Mouse (Mus musculus): Measurements from ENCODE around the gene Fancl. TPM values are rescaled to one million over a fixed set of nuclear protein-coding genes. Genes with fewer than 3 reads are reported as not detected.

The Fancl gene
- polyA plus RNA-seq, 1 experiment from 2014 or later = 15.8 TPM

DNA sequence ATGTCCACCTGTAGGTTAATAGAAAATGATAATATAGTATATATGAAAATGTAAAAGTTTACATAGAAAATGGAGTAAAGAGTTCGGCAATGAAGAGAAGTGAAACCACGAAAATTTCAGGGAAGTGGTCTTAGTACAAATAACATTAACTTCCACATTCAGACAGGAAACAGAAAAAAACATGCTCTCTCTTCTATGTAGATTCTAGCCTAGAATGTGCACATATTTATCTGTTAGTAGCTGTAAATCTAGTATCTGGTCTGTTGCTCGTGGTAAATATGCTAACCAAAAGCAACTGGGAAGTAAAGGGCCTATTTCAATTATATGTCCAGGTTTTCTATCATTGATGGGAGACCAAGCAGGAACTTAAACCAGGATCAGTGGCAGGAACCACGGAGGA, 66.8 kb downstream of the Fancl start:
- no peak for DNase-seq (ENCODE audit: low spot score)
- no peaks in the 10 kb centered on the region for H3K9me3 ChIP-seq (replicated peaks; ENCODE audit: control insufficient read depth, low read length)
- WGBS = 94% methylated on average over 4 of the region's 4 CpGs

DNA sequence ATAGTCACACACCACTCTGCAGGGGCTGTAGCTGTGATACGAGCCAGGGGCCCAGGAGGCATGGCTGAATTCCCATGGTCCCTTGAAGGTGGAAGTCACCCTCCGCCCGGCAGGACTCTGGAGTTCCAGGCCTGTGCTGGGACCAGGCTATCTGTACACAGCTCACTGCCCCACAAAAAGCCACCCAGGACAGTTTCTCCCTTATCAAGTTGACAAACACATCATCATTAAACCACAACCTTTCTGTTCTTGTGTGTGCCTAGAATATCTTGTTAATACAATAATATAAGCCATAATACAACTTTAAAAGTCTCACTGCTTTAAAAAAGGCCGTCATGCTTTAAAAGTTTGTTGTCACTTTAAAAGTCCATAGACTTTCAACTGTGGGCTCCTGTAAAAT, 68.1 kb downstream of the Fancl start:
- no peak overlapping the region for H3K9ac ChIP-seq (ENCODE audit: low read length)
- H3K4me2 ChIP-seq (ENCODE audit: low read length) = no peak overlapping the region
- no peak overlapping the region for H3K27ac ChIP-seq (ENCODE audit: low read depth, low read length)
- no peaks in the 10 kb centered on the region for H3K9me3 ChIP-seq (replicated peaks; ENCODE audit: control insufficient read depth, low read length)
- H3K27me3 ChIP-seq (replicated peaks; ENCODE audit: control insufficient read depth, insufficient read depth, low read length) = no peaks in the 10 kb centered on the region
- H3K36me3 ChIP-seq (ENCODE audit: control insufficient read depth, insufficient read depth, low read length) = no peaks in the 10 kb centered on the region
- DNase-seq (ENCODE audit: low spot score) = no peak
- no peaks in the 10 kb centered on the region for H3K4me1 ChIP-seq (ENCODE audit: control insufficient read depth, insufficient read depth, low read length)
- no peak for ATAC-seq
- 94% methylated on average over 4 of the region's 4 CpGs for WGBS
- no peak overlapping the region for H3K4me3 ChIP-seq (ENCODE audit: low read depth, low read length)

More for the DNA sequence above, 66.8 kb downstream of the Fancl start:
- Histone ChIP-seq H3K27ac (ENCODE audit: low read depth, low read length) (no peak overlapping the region), H3K4me1 (ENCODE audit: control insufficient read depth, insufficient read depth, low read length) (no peaks in the 10 kb centered on the region), H3K4me3 (ENCODE audit: low read depth, low read length) (no peak overlapping the region), H3K9ac (ENCODE audit: low read length) (no peak overlapping the region), H3K36me3 (ENCODE audit: control insufficient read depth, insufficient read depth, low read length) (no peaks in the 10 kb centered on the region), H3K27me3 (replicated peaks; ENCODE audit: control insufficient read depth, insufficient read depth, low read length) (no peaks in the 10 kb centered on the region), H3K4me2 (ENCODE audit: low read length) (no peak overlapping the region)
- ATAC-seq = no peak

DNA sequence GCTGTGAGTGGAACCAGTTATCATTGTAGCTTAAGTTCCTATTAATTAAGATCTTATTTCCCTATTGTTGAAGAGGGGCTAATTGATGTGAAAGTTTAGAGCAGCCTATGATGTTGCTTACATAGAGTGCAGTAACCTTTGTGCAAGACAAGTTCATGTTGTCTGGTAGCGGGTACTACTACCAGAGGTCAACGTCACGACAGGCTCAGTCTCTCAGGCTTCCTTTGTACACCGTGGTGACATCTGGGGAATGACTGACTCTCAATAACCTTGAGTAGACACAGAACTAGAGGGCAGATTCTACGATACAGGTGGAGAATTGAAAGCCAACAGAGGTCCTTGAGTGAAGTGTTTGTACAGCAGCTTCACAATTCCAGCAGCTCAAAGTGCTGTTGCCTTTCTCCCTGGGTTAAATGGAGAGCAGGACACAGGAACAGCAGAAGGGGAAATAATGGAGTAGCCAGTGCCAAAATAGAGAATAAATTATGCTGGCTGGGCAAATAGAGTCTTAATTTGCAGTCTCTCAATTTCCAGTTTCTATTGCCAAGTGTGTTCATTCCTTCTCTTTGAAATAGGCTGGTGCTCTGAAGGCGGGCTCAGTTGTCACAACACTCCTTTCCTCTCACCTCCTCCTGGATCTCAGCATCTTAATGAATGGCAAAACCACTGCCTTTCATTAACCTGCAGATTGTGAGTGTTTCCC, 91.3 kb downstream of the Fancl start:
- no peak overlapping the region for H3K4me3 ChIP-seq (ENCODE audit: low read depth, low read length)
- 0 out of 2 replicates have a peak, but pooled peaks cover 3% of the 10 kb centered on the region for H3K36me3 ChIP-seq (ENCODE audit: control insufficient read depth, insufficient read depth, low read length)
- H3K4me2 ChIP-seq (ENCODE audit: low read length) = no peak overlapping the region
- ATAC-seq (peak; percentile 72), DNase-seq (ENCODE audit: low spot score) (peak; percentile 56)
- H3K27ac ChIP-seq (ENCODE audit: low read depth, low read length) = no peak overlapping the region
- peaks cover 11% of the 10 kb centered on the region for H3K4me1 ChIP-seq (ENCODE audit: control insufficient read depth, insufficient read depth, low read length)
- no peaks in the 10 kb centered on the region for H3K27me3 ChIP-seq (replicated peaks; ENCODE audit: control insufficient read depth, insufficient read depth, low read length)
- WGBS = 39% methylated on average over 6 of the region's 6 CpGs
- H3K9ac ChIP-seq (ENCODE audit: low read length) = no peak overlapping the region
- no peaks in the 10 kb centered on the region for H3K9me3 ChIP-seq (replicated peaks; ENCODE audit: control insufficient read depth, low read length)

DNA sequence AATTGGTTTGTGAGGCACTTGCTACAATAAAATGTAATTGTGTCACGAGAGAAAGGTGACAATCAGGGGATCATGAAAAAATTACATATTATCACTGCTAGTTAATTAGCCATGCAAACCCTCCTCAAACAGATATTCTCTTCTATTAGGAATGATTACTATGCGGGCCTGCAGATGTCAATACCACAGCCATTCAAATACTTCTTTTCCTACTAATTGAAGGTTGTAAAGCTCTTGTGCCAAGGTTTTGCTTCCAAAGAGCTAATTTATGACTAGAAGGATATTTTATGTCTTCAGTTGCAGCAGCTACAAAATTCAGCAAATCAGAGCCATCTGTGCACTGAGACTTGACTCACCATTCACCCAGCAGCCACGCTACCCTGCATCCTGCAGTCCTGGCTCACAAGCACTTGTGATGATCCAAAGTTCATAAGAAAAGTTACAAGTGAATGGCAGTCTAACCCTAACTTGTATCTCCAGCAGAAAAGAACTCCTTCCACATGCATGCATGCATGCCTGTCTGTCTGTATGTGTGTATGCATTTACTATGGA, 95.8 kb downstream of the Fancl start:
- no peak overlapping the region for H3K27ac ChIP-seq (ENCODE audit: low read depth, low read length)
- no peaks in the 10 kb centered on the region for H3K36me3 ChIP-seq (ENCODE audit: control insufficient read depth, insufficient read depth, low read length)
- peaks cover 11% of the 10 kb centered on the region for H3K4me1 ChIP-seq (ENCODE audit: control insufficient read depth, insufficient read depth, low read length)
- no peak overlapping the region for H3K9ac ChIP-seq (ENCODE audit: low read length)
- ATAC-seq (peak; percentile 70), DNase-seq (ENCODE audit: low spot score) (peak; percentile 60)
- H3K9me3 ChIP-seq (replicated peaks; ENCODE audit: control insufficient read depth, low read length) = no peaks in the 10 kb centered on the region
- H3K4me2 ChIP-seq (ENCODE audit: low read length) = no peak overlapping the region
- no peak overlapping the region for H3K4me3 ChIP-seq (ENCODE audit: low read depth, low read length)
- 48% methylated on average over 3 of the region's 3 CpGs for WGBS
- no peaks in the 10 kb centered on the region for H3K27me3 ChIP-seq (replicated peaks; ENCODE audit: control insufficient read depth, insufficient read depth, low read length)

DNA sequence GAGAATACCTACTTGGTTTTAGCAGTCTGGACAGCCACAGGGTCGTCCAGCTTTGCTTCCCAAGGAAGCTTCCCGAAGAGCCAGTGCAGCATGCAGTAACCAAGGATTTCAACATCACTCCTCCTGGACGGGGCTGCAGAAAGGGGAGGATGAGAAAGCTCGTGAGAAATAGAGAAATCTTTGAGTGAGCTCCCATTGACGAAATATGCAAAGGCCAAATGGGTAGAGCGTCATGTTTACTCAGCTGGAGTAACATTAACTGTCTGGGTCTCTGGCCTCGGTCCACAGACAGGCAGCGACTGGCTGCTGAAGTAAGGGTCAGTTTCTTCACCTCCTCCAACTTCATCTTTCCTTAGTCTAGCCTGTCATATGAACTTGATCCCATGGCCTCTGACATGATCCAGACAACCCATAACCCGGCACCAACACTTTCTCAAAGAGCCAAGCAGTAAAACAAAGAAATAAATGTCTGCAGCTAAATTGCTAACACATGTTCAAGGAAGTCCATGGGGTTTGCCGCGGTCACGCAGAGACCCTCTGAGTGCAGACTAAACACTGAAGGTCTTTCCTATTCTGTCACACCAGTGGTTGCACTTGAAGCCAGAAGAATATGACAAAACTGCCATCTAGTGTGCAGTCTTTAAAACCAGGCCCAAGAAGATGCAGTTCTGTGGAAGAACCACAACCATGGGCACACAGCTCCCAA, 104.0 kb downstream of the Fancl start:
- H3K4me3 ChIP-seq (ENCODE audit: low read depth, low read length) = no peak overlapping the region
- H3K9me3 ChIP-seq (replicated peaks; ENCODE audit: control insufficient read depth, low read length) = no peaks in the 10 kb centered on the region
- 82% methylated on average over 12 of the region's 12 CpGs for WGBS
- H3K36me3 ChIP-seq (ENCODE audit: control insufficient read depth, insufficient read depth, low read length) = no peaks in the 10 kb centered on the region
- H3K4me1 ChIP-seq (ENCODE audit: control insufficient read depth, insufficient read depth, low read length) = no peaks in the 10 kb centered on the region
- no peak overlapping the region for H3K9ac ChIP-seq (ENCODE audit: low read length)
- DNase-seq (ENCODE audit: low spot score) (peak; percentile 73), ATAC-seq (peak; percentile 70)
- H3K4me2 ChIP-seq (ENCODE audit: low read length) = no peak overlapping the region
- no peak overlapping the region for H3K27ac ChIP-seq (ENCODE audit: low read depth, low read length)
- no peaks in the 10 kb centered on the region for H3K27me3 ChIP-seq (replicated peaks; ENCODE audit: control insufficient read depth, insufficient read depth, low read length)

DNA sequence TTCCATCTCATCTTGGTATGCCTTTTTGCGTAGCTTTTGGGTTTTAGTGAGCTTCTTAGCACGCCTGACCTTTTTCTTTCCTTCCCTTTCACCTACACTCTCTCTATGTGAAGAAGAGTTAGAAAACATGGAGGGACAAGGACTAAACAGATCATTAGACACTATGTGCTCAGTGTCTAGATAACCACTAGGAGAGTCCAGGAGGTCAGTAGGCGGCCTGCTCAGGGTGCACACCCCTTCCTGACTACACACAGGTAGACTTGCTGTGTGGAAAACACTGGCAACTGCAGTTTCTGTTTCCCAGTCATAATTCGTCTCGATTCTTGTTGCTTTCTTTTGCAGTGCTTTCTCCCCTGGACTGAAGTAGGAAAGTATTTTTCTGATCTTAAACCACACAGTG, 110.0 kb downstream of the Fancl start:
- Histone ChIP-seq H3K4me2 (ENCODE audit: low read length) (no peak overlapping the region), H3K27ac (ENCODE audit: low read depth, low read length) (no peak overlapping the region), H3K4me1 (ENCODE audit: control insufficient read depth, insufficient read depth, low read length) (no peaks in the 10 kb centered on the region), H3K36me3 (ENCODE audit: control insufficient read depth, insufficient read depth, low read length) (no peaks in the 10 kb centered on the region), H3K9ac (ENCODE audit: low read length) (no peak overlapping the region), H3K27me3 (replicated peaks; ENCODE audit: control insufficient read depth, insufficient read depth, low read length) (no peaks in the 10 kb centered on the region), H3K4me3 (ENCODE audit: low read depth, low read length) (no peak overlapping the region), H3K9me3 (replicated peaks; ENCODE audit: control insufficient read depth, low read length) (no peaks in the 10 kb centered on the region)
- DNase-seq (ENCODE audit: low spot score) = no peak
- no peak for ATAC-seq
- 92% methylated on average over 5 of the region's 5 CpGs for WGBS

DNA sequence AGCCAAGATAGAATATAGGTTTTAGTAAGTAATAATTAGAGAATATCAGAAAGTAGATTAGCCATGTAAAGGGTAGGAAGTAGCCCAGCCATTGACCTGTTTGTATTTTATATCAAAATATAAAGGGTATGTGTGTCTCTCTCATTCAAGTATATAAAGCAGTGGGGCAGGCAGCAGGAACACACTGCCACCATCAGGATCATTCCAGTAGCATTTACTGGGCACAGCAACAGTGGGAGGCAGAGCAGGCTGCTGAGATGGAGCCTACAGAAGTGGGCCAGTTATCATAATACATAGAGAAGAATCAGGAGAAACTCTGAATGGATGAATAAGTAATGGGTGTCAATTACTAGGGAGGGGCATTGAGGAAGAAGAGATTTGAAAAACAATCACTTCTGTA, 127.7 kb downstream of the Fancl start:
- Histone ChIP-seq H3K27me3 (replicated peaks; ENCODE audit: control insufficient read depth, insufficient read depth, low read length) (no peaks in the 10 kb centered on the region), H3K4me2 (ENCODE audit: low read length) (no peak overlapping the region), H3K36me3 (ENCODE audit: control insufficient read depth, insufficient read depth, low read length) (no peaks in the 10 kb centered on the region), H3K9ac (ENCODE audit: low read length) (no peak overlapping the region), H3K27ac (ENCODE audit: low read depth, low read length) (no peak overlapping the region), H3K4me3 (ENCODE audit: low read depth, low read length) (no peak overlapping the region), H3K4me1 (ENCODE audit: control insufficient read depth, insufficient read depth, low read length) (no peaks in the 10 kb centered on the region), H3K9me3 (replicated peaks; ENCODE audit: control insufficient read depth, low read length) (no peaks in the 10 kb centered on the region)
- DNase-seq (ENCODE audit: low spot score) = peak; percentile 28
- ATAC-seq = peak; percentile 68

DNA sequence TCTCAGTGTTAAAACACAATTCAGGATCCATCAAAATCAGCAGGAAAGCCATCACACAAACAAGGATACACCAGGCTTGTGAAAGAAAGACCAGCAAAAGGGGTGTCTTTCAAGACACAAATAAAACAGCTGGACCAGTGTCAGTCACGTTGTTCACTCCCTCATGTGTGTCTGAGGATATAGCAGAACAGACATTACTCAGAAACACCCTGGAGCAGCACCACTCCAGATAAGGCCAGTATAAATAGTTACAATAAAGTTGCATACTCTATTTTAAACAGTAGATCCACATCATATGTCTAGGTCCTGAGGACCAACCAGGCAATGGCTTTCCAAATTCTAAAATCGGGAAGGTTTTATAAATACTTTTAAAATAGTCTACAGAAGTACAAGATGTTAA, 130.2 kb downstream of the Fancl start:
- ATAC-seq (no peak), DNase-seq (ENCODE audit: low spot score) (no peak)
- Histone ChIP-seq H3K9me3 (replicated peaks; ENCODE audit: control insufficient read depth, low read length) (no peaks in the 10 kb centered on the region), H3K36me3 (ENCODE audit: control insufficient read depth, insufficient read depth, low read length) (no peaks in the 10 kb centered on the region), H3K4me1 (ENCODE audit: control insufficient read depth, insufficient read depth, low read length) (no peaks in the 10 kb centered on the region), H3K27me3 (replicated peaks; ENCODE audit: control insufficient read depth, insufficient read depth, low read length) (no peaks in the 10 kb centered on the region), H3K27ac (ENCODE audit: low read depth, low read length) (no peak overlapping the region), H3K9ac (ENCODE audit: low read length) (no peak overlapping the region), H3K4me2 (ENCODE audit: low read length) (no peak overlapping the region), H3K4me3 (ENCODE audit: low read depth, low read length) (no peak overlapping the region)
- 76% methylated on average over 2 of the region's 2 CpGs for WGBS

DNA sequence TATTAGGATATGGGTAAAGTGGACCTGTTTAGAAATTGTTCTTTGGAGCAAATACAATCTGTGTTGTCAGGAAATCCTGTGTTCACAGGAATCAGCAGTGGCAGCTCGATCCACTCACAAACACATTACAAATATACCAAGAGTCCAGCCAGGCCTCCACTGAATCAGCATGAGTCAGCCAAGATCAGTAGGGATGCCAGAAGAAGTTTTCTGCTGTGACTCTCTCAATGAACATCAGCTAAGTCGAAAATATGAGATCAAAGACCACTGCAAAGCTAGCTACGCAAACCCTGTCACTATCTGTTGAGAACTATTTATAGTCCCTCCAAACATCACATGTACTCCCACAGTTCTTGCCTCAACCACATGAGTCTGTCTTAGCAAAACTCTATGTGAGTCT, 133.1 kb downstream of the Fancl start:
- Histone ChIP-seq H3K4me2 (ENCODE audit: low read length) (no peak overlapping the region), H3K9me3 (replicated peaks; ENCODE audit: control insufficient read depth, low read length) (no peaks in the 10 kb centered on the region), H3K27ac (ENCODE audit: low read depth, low read length) (no peak overlapping the region), H3K36me3 (ENCODE audit: control insufficient read depth, insufficient read depth, low read length) (no peaks in the 10 kb centered on the region), H3K9ac (ENCODE audit: low read length) (no peak overlapping the region), H3K4me1 (ENCODE audit: control insufficient read depth, insufficient read depth, low read length) (no peaks in the 10 kb centered on the region), H3K27me3 (replicated peaks; ENCODE audit: control insufficient read depth, insufficient read depth, low read length) (no peaks in the 10 kb centered on the region), H3K4me3 (ENCODE audit: low read depth, low read length) (no peak overlapping the region)
- ATAC-seq (no peak), DNase-seq (ENCODE audit: low spot score) (no peak)
- 91% methylated on average over 3 of the region's 3 CpGs for WGBS
